Mouse (Mus musculus) mesoderm, embryonic 11.5 days (tissue): ENCODE results near the gene Gdf11.
A peak's percentile ranks its signal among the peaks of the same experiment; 100 is the strongest.

ENCODE experiments used
- DNase-seq: peaks from one replicate; pipeline ENCODE4 v3.0.0-alpha.2; 2012; ENCODE audit warnings: low read depth, low spot score

Gdf11 gene

DNA sequence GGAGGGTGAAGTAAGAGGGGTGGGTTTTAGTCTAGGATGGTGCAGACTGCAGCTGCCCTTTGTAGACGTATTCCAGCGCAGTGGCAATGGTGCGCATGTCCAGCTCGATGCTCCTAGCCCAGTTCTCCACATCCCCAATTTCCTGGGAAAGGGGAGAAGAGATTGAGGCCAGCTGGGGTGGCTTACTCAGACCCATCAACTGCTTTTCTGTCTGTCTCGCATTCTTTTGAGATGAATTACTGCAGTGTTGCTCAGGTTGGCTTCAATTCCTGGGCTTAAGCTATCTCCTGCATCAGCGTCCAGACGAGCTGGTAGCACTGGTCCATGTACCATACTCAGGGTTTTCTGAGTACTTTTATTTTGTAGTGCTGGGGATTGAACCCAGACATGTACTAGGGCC, 28.4 kb upstream of the Gdf11 start:
- DNase-seq, result no peak

- no peak for DNase-seq
Measured at GRCm38 (mm10) chr10:128919203-128919631, 27.7 kb upstream of the Gdf11 start.

GRCm38 (mm10) chr10:128918246-128918645, 26.7 kb upstream of the Gdf11 start:
- no peak for DNase-seq

DNA sequence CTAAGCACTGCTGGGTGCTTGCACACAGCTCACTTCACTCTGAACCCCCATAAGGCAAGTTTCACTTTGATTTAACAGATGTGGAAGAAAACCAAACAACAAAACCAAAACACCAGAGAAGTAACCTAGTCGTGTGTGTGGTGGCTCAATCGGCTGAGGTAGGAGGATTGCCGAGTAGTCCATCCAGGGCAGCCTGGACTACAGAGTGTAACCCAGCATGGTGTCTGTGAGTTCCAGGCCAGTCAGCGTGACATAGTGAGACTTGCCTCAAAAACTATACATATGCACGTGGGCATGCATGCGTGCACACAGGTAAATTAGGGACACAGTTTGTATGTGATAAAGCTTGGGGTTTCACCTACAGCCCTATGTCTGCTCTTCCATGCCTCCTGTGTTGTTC, 25.9 kb upstream of the Gdf11 start:
- no peak for DNase-seq

GRCm38 (mm10) chr10:128916665-128917064, 25.1 kb upstream of the Gdf11 start:
- no peak for DNase-seq

DNA sequence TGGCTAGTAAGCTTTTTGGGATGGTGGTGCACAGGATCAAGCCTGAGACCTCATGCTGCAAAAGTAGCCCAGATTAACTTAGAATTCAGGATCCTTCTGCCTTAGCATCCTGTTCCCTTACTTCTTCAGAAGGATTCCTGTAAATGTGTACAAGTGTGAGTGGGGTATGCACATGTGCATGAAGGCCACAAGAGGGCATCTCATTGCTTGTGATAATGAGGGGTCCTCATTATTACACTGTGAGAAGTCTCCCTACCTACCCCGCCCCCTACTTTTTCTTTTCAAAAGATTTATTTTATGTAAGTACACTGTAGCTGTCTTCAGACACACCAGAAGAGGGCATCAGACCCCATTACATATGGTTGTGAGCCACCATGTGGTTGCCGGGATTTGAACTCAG, 24.0 kb upstream of the Gdf11 start:
- no peak for DNase-seq

GRCm38 (mm10) chr10:128913696-128914095, 22.2 kb upstream of the Gdf11 start:
- no peak for DNase-seq

GRCm38 (mm10) chr10:128913219-128913618, 21.7 kb upstream of the Gdf11 start:
- DNase-seq, result peak; percentile 94

DNA sequence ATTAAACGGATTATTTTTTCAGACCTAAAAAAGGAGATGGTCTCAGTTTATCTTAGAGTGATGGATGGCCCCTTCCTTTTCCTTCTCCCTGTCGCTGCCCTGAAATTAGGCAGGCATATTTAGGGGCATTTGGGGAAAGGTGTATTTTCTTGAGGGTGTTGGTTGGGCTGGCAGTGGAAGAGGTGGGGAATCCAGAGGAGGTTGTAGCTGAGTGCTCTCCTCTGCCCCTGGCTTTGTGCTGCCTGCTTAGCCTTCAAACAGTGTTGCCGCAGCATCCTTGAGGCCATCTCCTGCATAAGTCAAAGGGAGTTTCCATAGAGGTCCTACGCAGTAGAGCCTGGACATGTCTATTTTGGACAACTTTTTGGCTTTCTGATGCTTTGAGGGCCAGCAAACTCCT, 21.3 kb upstream of the Gdf11 start:
- DNase-seq, result no peak

DNA sequence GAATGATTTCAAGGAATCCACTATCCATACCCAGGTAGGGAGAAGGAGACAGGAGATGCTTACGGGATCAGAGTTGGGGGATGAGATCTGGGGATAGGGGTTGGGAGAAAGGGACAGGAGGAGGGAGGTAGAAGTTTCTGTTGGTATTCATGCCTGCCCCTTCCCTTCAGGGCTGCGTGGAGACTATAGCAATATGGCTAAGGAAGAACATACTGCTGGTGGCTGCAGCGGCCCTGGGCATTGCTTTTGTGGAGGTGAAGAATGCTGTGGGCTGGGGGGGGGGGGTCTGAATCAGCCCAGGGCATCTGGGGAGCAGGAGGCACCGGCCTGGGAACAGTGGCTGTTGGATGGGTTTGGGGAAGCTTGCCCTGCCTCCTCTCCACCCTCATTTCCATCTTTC, 20.8 kb upstream of the Gdf11 start:
- DNase-seq, result no peak

- DNase-seq, result no peak
Measured at GRCm38 (mm10) chr10:128911430-128911829, 19.9 kb upstream of the Gdf11 start.

- DNase-seq, result peak; percentile 63
Measured at GRCm38 (mm10) chr10:128910066-128910841, 18.7 kb upstream of the Gdf11 start.

GRCm38 (mm10) chr10:128909567-128910028, 18.1 kb upstream of the Gdf11 start:
- DNase-seq, result peak; percentile 90

GRCm38 (mm10) chr10:128908778-128909448, 17.4 kb upstream of the Gdf11 start:
- no peak for DNase-seq

DNA sequence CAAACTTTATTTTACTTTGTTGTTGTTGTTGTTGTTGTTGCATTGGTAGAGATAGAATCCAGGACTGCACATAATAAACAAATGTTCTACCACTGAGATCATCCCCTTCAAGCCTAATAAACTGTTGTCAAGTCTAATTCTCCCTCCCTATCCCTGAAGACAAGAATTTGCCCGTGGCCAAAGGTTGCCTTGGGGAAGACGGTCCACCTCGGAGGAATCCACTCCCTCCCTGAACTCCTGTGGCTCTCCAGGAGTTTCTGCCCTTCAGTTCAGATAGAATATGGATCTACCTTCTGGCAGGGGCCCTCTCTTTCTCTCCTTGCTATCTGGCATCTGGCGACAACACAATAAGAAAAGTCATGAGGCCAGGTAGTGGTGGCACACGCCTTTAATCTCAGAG, 13.3 kb upstream of the Gdf11 start:
- DNase-seq, result no peak

- no peak for DNase-seq
Measured at GRCm38 (mm10) chr10:128902409-128902988, 11.0 kb upstream of the Gdf11 start.

- DNase-seq, result no peak
Measured at GRCm38 (mm10) chr10:128901409-128901808, 9.9 kb upstream of the Gdf11 start.

- no peak for DNase-seq
Measured at GRCm38 (mm10) chr10:128900698-128901097, 9.2 kb upstream of the Gdf11 start, which contains the start of gene Cd63. Gene Cd63 (plus strand): TSS chr10:128900989.

DNA sequence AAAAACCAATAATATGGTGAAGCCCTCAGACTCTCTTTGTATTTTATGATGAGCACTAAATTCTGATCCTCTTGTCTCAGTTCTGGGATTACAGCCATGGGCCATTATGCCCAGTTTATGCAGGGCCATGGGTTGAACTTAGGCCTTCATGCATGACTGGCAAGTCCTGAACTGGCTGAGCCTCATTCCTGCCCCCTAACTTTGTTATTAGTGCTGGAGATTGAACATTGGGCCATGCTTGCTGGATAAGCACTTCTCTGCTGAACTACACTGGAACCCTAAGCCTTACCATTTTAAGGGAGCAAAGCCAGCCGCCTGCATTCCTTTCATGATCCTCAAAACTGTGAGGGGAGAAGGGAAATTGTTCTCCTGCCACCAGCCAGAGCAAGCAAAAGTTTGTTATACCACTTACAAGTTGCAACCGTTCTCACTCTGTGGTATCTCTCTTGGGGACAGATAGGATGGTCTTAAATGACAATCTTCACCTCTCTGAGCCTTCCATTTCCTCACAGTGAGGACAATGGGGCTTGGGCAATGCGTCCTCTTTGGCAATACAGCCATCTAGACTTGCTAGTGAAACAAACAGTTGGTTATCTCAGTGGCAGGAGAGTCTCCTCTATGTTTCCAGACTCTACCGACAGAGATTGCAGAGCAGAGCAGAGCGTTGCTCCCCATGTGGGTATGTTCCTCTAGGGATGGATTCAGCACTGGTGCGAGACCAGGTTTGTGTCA, 8.4 kb upstream of the Gdf11 start:
- no peak for DNase-seq

- DNase-seq, result no peak
Measured at GRCm38 (mm10) chr10:128897501-128897900, 6.0 kb upstream of the Gdf11 start.

- no peak for DNase-seq
Measured at GRCm38 (mm10) chr10:128896807-128897206, 5.3 kb upstream of the Gdf11 start.
